Mouse (Mus musculus): Measurements from ENCODE around the gene Il2rb. TPM values are rescaled to one million over a fixed set of nuclear protein-coding genes. Genes with fewer than 3 reads are reported as not detected.

Gene Il2rb
- polyA plus RNA-seq, 2 experiments = 0.26 to 0.52 TPM

GRCm38 (mm10) chr15:78471902-78472301 is 23.2 kb downstream of the Il2rb start:
- ATAC-seq (ENCODE audit: insufficient read depth) (no peak), DNase-seq (ENCODE audit: low read depth in 3 of 3, low spot score in 3 of 3) (no peak)
- no peak overlapping the region for H3K4me3 ChIP-seq (ENCODE audit: insufficient read depth in 1 of 2, low read depth in 2 of 2, low read length in 2 of 2)
- H3K9me3 ChIP-seq (ENCODE audit: control insufficient read depth, low read length) = no peaks in the 10 kb centered on the region
- H3K4me1 ChIP-seq (replicated peaks; ENCODE audit: control insufficient read depth in 2 of 2, insufficient read depth in 2 of 2, low read length in 1 of 2) = peaks cover 0 to 7% of the 10 kb centered on the region in 2 experiments; a peak in 2 of 4 replicates
- no peak for TF ChIP-seq EP300 (IDR thresholded peaks at IDR 0.05; ENCODE audit: low read depth)
- no peak for TF ChIP-seq CTCF (IDR thresholded peaks at IDR 0.05; ENCODE audit: low read depth)
- H3K9ac ChIP-seq (replicated peaks) = no peak overlapping the region
- WGBS (ENCODE audit: insufficient replicate concordance) = 28% methylated on average over 7 of the region's 7 CpGs
- H3K36me3 ChIP-seq (replicated peaks; ENCODE audit: control insufficient read depth, insufficient read depth, low read depth) = no peaks in the 10 kb centered on the region
- H3K4me2 ChIP-seq (ENCODE audit: low read depth) = no peak overlapping the region
- no peak overlapping the region for H3K27ac ChIP-seq
- no peaks in the 10 kb centered on the region for H3K27me3 ChIP-seq (ENCODE audit: control insufficient read depth, insufficient read depth, low read length)

DNA sequence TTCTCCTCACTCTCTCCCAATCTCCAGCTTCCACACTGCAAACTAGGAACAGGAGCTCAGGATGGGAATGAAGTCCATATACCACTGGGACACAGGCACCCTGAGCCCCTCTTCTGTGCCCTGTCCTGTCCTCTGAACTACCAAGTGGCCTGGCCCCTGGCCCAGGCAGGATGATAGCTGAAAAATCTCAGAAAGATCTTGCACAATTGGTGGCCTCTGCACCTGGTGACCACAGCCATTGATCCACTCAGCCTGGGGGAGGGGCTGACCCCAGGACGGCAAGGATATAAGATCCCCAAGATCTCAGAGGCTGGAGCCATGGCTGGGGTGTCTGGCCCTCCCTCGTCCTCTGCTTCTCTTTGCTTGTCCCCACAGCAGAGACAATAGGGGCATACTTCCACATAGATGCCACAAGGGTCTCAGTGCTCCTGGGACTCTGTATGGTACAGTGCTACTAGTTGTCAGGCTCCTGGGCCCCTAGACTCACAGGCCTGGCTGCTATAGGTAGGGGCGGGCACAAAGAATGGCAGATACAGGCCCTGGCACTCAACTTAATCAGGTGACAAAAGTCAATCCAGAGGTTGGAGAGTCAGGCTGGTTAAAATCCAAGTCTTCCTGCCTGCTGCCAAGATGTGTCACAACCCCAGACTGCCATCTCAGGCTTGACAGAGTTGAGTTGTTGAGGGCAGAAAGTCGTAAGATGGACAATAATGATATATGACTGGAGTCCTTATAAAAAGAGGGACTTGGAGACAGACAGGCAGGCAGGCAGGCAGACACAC is 24.4 kb downstream of the Il2rb start:
- H3K4me3 ChIP-seq (ENCODE audit: insufficient read depth in 1 of 2, low read depth in 2 of 2, low read length in 2 of 2) = no peak overlapping the region
- no peak overlapping the region for H3K4me2 ChIP-seq (ENCODE audit: low read depth)
- peak in 1 of 3 experiments; percentile 26 for DNase-seq (ENCODE audit: low read depth in 3 of 3, low spot score in 3 of 3)
- TF ChIP-seq EP300 (IDR thresholded peaks at IDR 0.05; ENCODE audit: low read depth) (no peak), CTCF (IDR thresholded peaks at IDR 0.05; ENCODE audit: low read depth) (no peak)
- peaks cover 0 to 7% of the 10 kb centered on the region in 2 experiments; a peak in 2 of 4 replicates for H3K4me1 ChIP-seq (replicated peaks; ENCODE audit: control insufficient read depth in 2 of 2, insufficient read depth in 2 of 2, low read length in 1 of 2)
- no peak overlapping the region for H3K27ac ChIP-seq
- H3K27me3 ChIP-seq (ENCODE audit: control insufficient read depth, insufficient read depth, low read length) = no peaks in the 10 kb centered on the region
- H3K9ac ChIP-seq (replicated peaks) = no peak overlapping the region
- H3K9me3 ChIP-seq (ENCODE audit: control insufficient read depth, low read length) = no peaks in the 10 kb centered on the region
- ATAC-seq (ENCODE audit: insufficient read depth) = peak; percentile 46; the same call in 1 of the 2 replicates
- H3K36me3 ChIP-seq (replicated peaks; ENCODE audit: control insufficient read depth, insufficient read depth, low read depth) = no peaks in the 10 kb centered on the region
- WGBS (ENCODE audit: insufficient replicate concordance) = 53% methylated on average over 4 of the region's 4 CpGs

GRCm38 (mm10) chr15:78468379-78468937 is 26.6 kb downstream of the Il2rb start, which contains the start of gene Tmprss6:
TSS of gene Tmprss6 (minus strand) at chr15:78468634.
- H3K9ac ChIP-seq (replicated peaks) = peak within 1 kb of the TSS; percentile 13; the same call in 1 of the 2 replicates
- ATAC-seq (ENCODE audit: insufficient read depth) = peak; percentile 64

DNA sequence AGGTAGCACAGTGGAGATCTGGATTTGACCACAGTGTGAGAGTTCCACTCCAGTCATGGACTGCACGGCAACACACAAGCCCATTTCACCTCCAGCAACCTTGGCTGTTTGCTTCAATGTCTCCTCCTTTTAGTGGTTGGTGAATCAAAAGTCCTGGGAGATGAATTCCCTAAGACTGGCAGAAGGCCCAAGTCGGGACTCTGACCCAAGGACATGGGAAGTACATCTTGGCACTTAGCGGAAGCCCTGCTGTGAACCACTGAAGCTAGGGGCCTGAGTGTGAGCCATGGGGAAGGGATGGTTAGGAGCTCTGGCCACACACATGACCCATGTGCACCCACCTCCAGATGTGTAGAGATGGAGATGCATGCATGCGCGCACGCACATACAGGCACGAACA is 27.5 kb downstream of the Il2rb start:
- H3K9ac ChIP-seq (replicated peaks) = no peak overlapping the region
- H3K27ac ChIP-seq = no peak overlapping the region
- 82% methylated on average over 7 of the region's 7 CpGs for WGBS (ENCODE audit: insufficient replicate concordance)
- DNase-seq (ENCODE audit: low read depth in 3 of 3, low spot score in 3 of 3) (no peak), ATAC-seq (ENCODE audit: insufficient read depth) (no peak)
- H3K4me3 ChIP-seq (ENCODE audit: insufficient read depth in 1 of 2, low read depth in 2 of 2, low read length in 2 of 2) = peak overlapping the region in 1 of 2 experiments; percentile 24; a peak in 3 of 4 replicates
- H3K4me1 ChIP-seq (replicated peaks; ENCODE audit: control insufficient read depth in 2 of 2, insufficient read depth in 2 of 2, low read length in 1 of 2) = peaks cover 0 to 7% of the 10 kb centered on the region in 2 experiments; a peak in 2 of 4 replicates
- H3K4me2 ChIP-seq (ENCODE audit: low read depth) = peak overlapping the region; percentile 37
- no peaks in the 10 kb centered on the region for H3K27me3 ChIP-seq (ENCODE audit: control insufficient read depth, insufficient read depth, low read length)
- H3K36me3 ChIP-seq (replicated peaks; ENCODE audit: control insufficient read depth, insufficient read depth, low read depth) = no peaks in the 10 kb centered on the region
- H3K9me3 ChIP-seq (ENCODE audit: control insufficient read depth, low read length) = no peaks in the 10 kb centered on the region
- no peak for TF ChIP-seq EP300 (IDR thresholded peaks at IDR 0.05; ENCODE audit: low read depth)
- TF ChIP-seq CTCF (IDR thresholded peaks at IDR 0.05; ENCODE audit: low read depth) = no peak

More at GRCm38 (mm10) chr15:78468379-78468937, 26.6 kb downstream of the Il2rb start, which contains the start of gene Tmprss6:
- H3K36me3 ChIP-seq (replicated peaks; ENCODE audit: control insufficient read depth, insufficient read depth, low read depth) = no peaks in the 10 kb centered on the region
- H3K27me3 ChIP-seq (ENCODE audit: control insufficient read depth, insufficient read depth, low read length) = no peaks in the 10 kb centered on the region
- H3K4me3 ChIP-seq (ENCODE audit: insufficient read depth in 1 of 2, low read depth in 2 of 2, low read length in 2 of 2) = peak within 1 kb of the TSS in 1 of 2 experiments; percentile 24; a peak in 3 of 4 replicates
- H3K27ac ChIP-seq = no peak within 1 kb of the TSS
- 54% methylated on average over 7 of the region's 7 CpGs for WGBS (ENCODE audit: insufficient replicate concordance)
- peaks cover 0 to 7% of the 10 kb centered on the region in 2 experiments; a peak in 2 of 4 replicates for H3K4me1 ChIP-seq (replicated peaks; ENCODE audit: control insufficient read depth in 2 of 2, insufficient read depth in 2 of 2, low read length in 1 of 2)
- DNase-seq (ENCODE audit: low read depth in 3 of 3, low spot score in 3 of 3) = peak in 1 of 3 experiments; percentile 24
- no peaks in the 10 kb centered on the region for H3K9me3 ChIP-seq (ENCODE audit: control insufficient read depth, low read length)
- TF ChIP-seq EP300 (IDR thresholded peaks at IDR 0.05; ENCODE audit: low read depth) (no peak), CTCF (IDR thresholded peaks at IDR 0.05; ENCODE audit: low read depth) (no peak)
- H3K4me2 ChIP-seq (ENCODE audit: low read depth) = peak within 1 kb of the TSS; percentile 37

DNA sequence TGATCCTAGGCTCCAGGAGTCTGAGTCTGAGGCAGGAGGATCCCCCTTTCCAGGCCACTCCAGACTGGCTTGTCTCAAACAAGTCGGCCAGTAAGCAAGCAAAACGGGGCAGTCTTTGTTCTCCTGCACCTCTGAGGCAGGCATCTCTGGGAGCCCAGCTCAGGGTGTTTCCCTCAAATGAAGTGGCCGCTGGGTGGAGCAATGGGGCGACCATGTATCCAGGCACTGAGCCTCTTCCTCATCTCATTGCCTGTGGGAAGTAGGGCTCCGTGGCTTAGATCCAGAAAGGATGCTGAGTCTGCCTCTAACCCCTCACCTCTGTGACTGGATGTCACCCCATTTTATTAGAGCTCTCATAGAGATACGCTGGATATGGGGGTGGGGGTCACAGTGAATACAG is 28.3 kb downstream of the Il2rb start:
- H3K4me3 ChIP-seq (ENCODE audit: insufficient read depth in 1 of 2, low read depth in 2 of 2, low read length in 2 of 2) = no peak overlapping the region
- H3K4me1 ChIP-seq (replicated peaks; ENCODE audit: control insufficient read depth in 2 of 2, insufficient read depth in 2 of 2, low read length in 1 of 2) = peaks cover 0 to 5% of the 10 kb centered on the region in 2 experiments; a peak in 2 of 4 replicates
- no peak overlapping the region for H3K4me2 ChIP-seq (ENCODE audit: low read depth)
- no peak overlapping the region for H3K27ac ChIP-seq
- TF ChIP-seq EP300 (IDR thresholded peaks at IDR 0.05; ENCODE audit: low read depth) = no peak
- TF ChIP-seq CTCF (IDR thresholded peaks at IDR 0.05; ENCODE audit: low read depth) = peak; percentile 43
- no peaks in the 10 kb centered on the region for H3K27me3 ChIP-seq (ENCODE audit: control insufficient read depth, insufficient read depth, low read length)
- H3K9ac ChIP-seq (replicated peaks) = no peak overlapping the region
- no peak for ATAC-seq (ENCODE audit: insufficient read depth)
- no peak for DNase-seq (ENCODE audit: low read depth in 3 of 3, low spot score in 3 of 3)
- WGBS (ENCODE audit: insufficient replicate concordance) = 31% methylated on average over 6 of the region's 6 CpGs
- H3K36me3 ChIP-seq (replicated peaks; ENCODE audit: control insufficient read depth, insufficient read depth, low read depth) = no peaks in the 10 kb centered on the region
- H3K9me3 ChIP-seq (ENCODE audit: control insufficient read depth, low read length) = no peaks in the 10 kb centered on the region

Data from liver, embryonic 14.5 days (tissue).